Mouse (Mus musculus) skeletal muscle tissue, postnatal 0 days (tissue): Measurements from ENCODE around the gene Dkk2. TPM values are rescaled to one million over a fixed set of nuclear protein-coding genes. Genes with fewer than 3 reads are reported as not detected.

Experiments
- polyA plus RNA-seq: library from polyadenylated mRNA; unstranded; fragments of >200 nt; fragmentation: Nextera tagmentation; extraction: Ambion mirVana; gene quantifications from 2 replicates; pipeline ENCODE4 v1.2.1, GENCODE M21; 2015

Dkk2 gene
- polyA plus RNA-seq: 5.3 and 6.5 TPM in 2 replicates

DNA sequence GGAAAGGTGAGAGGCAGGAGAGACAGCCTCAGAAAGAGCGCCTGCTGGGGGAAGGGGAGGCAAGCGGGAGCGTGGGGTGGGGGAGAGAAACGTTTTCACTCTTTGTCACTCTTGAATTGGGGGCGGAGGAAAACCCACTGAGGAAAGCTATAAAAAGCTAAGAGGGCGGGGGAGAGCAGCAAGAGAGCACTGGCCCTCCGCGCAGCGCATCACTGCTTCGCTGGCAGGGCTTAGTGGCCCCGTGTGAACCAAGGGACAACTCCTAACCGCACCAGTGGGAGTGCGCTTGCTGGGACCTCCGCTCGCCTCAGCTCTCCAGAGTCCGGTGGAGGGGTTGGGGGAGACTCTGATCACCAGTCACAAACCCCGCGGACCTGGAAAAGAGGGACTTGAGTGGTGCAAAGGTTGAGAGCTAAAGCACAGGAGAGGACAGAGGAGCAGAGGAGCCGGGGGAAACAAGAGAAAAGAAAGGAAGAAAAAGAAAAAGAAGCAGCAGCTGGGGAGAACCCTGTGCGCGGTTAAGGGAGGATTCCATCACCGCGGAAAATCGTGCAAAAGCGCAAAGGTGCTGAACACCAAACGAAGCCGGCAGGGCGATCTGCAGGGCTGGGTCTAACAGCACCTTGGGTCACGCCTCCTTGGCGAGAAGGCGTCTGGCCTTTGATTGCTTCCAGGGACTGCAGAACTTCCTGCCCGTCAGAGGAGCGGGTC, at the start of gene Dkk2:
Gene Dkk2, plus strand, starts transcription at position 181 of the 711 bp plus-strand sequence.

